Mouse (Mus musculus) naive thymus-derived CD4-positive, alpha-beta T cell, adult 2 months (primary cell): Measurements from ENCODE around the gene Carmil3.

Experiments used
- DNase-seq: peaks from one replicate; pipeline ENCODE4 v3.0.0-alpha.2; 2011; ENCODE audit warnings: low read depth

The Carmil3 gene

GRCm38 (mm10) chr14:55542268-55542667, 51.8 kb downstream of the Carmil3 start:
- no peak for DNase-seq

DNA sequence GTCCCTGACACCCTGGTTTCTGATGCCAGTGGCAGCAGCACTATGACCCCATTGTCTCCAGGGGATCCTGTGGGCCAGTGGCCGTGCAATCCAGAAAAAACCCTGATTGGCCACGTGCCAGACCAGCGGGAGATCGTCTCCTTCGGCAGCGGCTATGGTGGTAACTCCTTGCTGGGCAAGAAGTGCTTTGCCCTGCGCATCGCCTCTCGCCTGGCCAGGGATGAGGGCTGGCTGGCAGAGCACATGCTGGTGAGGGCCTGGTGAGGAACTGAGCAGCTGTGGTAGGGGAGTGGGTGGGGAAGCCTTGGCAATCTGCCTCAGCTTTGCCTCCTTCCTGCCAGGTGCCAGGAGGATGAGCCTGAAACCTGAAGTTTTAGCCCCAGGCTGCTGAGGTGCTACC, 53.9 kb downstream of the Carmil3 start:
- DNase-seq = no peak

DNA sequence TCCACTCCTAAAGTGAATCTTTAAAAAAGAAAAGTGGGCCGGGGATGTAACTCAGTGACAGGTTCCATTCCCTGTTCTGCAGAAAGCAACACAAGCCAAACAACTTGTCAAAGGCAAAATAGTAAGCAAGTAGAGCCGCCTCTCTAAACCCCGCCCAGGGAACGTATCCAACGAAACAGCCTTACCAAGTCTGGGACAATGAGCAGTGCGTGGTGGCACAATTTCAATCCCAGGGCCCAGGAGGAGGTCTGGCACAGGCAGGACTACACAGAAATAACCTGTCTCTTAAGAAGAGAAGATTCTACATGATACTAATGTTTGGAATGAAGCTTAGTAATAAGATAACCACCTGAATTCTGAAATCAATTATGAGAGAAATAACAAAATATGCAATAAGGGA, 59.7 kb downstream of the Carmil3 start:
- no peak for DNase-seq

DNA sequence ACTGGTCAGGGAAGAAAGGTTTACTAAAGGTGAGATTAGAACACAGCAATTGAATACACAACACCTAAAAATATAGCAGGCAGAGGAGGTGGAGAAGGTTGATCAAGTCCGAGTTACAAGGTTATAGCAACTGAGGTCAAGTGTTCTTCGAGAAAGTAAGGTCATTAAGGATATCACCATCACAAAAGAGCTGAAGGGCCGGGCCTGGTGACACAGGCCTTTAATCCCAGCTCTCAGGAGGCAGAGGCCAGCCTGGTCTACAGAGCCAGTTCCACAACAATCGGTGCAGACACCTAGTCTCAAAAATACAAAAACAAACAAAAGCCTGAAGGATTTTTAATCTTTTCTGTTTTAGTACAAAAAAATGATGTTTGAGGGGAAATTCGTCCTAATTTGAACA, 60.9 kb downstream of the Carmil3 start:
- no peak for DNase-seq

GRCm38 (mm10) chr14:55551794-55552193, 61.3 kb downstream of the Carmil3 start:
- no peak for DNase-seq

DNA sequence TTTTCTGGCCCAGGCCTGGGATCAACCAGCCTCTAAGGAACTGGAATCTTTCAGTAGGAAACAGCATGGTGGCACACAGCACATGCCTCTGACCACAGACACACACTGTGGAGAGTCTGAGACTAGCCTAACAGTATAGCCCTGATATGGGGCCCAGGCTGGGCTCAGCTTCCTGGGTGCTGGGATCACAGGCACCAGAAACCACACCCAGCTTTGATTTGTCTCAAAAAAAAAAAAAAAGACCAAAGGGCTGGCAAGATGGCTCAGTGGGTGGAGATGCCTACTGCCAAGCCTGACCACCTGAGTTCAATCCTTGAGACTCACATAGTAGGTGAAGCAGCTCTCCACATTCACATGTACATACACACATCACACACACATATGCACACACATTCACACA, 64.2 kb downstream of the Carmil3 start:
- peak; percentile 47 for DNase-seq

GRCm38 (mm10) chr14:55555788-55556187, 65.3 kb downstream of the Carmil3 start:
- no peak for DNase-seq

- DNase-seq = peak; percentile 80
These were observed 66.6 kb downstream of the Carmil3 start for GRCm38 (mm10) chr14:55557003-55557402.

GRCm38 (mm10) chr14:55557587-55557986, 67.1 kb downstream of the Carmil3 start:
- DNase-seq = no peak
